Mouse (Mus musculus): Measurements from ENCODE around the gene 0610010K14Rik.

- no peak for TF ChIP-seq POLR2A (IDR thresholded peaks at IDR 0.05; ENCODE audit: low read depth, low read length)
- no peak for TF ChIP-seq CTCF (IDR thresholded peaks at IDR 0.05; ENCODE audit: extremely low read depth, insufficient read depth, insufficient read length, insufficient replicate concordance)
These were observed 30.9 kb downstream of the 0610010K14Rik start for GRCm38 (mm10) chr11:70206801-70207200.

Measured in spleen, adult 2 months (tissue).